Mouse (Mus musculus) embryonic facial prominence, embryonic 11.5 days (tissue): ENCODE results near the gene Gm13277. TPM values are rescaled to one million over a fixed set of nuclear protein-coding genes. Genes with fewer than 3 reads are reported as not detected.
"Not testable (repeated sequence)": the region's sequence is repeated elsewhere in the genome, so short reads cannot be mapped to it uniquely, and the experiment has no call there.

Source experiments
- ATAC-seq: fragments of 200-750 bp; cut with Nextera tagmentation; replicated peaks from 2 replicates; pipeline ENCODE4 v1.8.0; 2017; ENCODE audit warnings: low read depth; ENCODE audit not compliant: insufficient number of reproducible peaks, low FRiP score, low TSS enrichment
- DNase-seq: peaks from one replicate; pipeline ENCODE4 v3.0.0-alpha.2; 2015; ENCODE audit warnings: low spot score
- H3K27ac ChIP-seq: fragments of 300-500 bp; sonication (generic); replicated peaks from 2 replicates; pipeline ENCODE4 v1.5.1; 2014; ENCODE audit warnings: mild to moderate bottlenecking, low read depth, low read length, control low read depth
- H3K27me3 ChIP-seq: fragments of 300-500 bp; sonication (generic); 2 replicates; pipeline ENCODE4 v1.6.1; 2014; ENCODE audit warnings: mild to moderate bottlenecking, low read length, moderate library complexity, mixed read lengths; ENCODE audit not compliant: control insufficient read depth, insufficient read depth
- H3K36me3 ChIP-seq: fragments of 300-500 bp; sonication (generic); replicated peaks from 2 replicates; pipeline ENCODE4 v1.6.1; 2014; ENCODE audit warnings: low read depth, mild to moderate bottlenecking, low read length, moderate library complexity, mixed read lengths; ENCODE audit not compliant: control insufficient read depth, insufficient read depth
- H3K4me1 ChIP-seq: fragments of 300-500 bp; sonication (generic); 2 replicates; pipeline ENCODE4 v1.6.1; 2014; ENCODE audit warnings: low read length, mixed read lengths; ENCODE audit not compliant: control insufficient read depth, insufficient read depth
- H3K4me2 ChIP-seq: fragments of 300-500 bp; sonication (generic); 2 replicates; pipeline ENCODE4 v1.6.1; 2014; ENCODE audit warnings: low read depth, mild to moderate bottlenecking, control low read depth, low read length, moderate library complexity
- H3K4me3 ChIP-seq: fragments of 300-500 bp; sonication (generic); 2 replicates; pipeline ENCODE4 v1.5.1; 2014; ENCODE audit warnings: low read depth, low read length, control low read depth
- H3K9ac ChIP-seq: fragments of 300-500 bp; sonication (generic); replicated peaks from 2 replicates; pipeline ENCODE4 v1.6.1; 2014; ENCODE audit warnings: mild to moderate bottlenecking, control low read depth, low read length
- H3K9me3 ChIP-seq: fragments of 300-500 bp; sonication (generic); replicated peaks from 2 replicates; pipeline ENCODE4 v1.6.1; 2016; ENCODE audit warnings: mild to moderate bottlenecking, low read length, inconsistent platforms, mixed read lengths; ENCODE audit not compliant: control insufficient read depth
- WGBS: fragments of 180-500 bp; shearing (Covaris S2); extraction: QIAGEN DNeasy Blood & Tissue Kit; methylation state at CpG from one replicate; pipeline ENCODE4 v1.1.7; 2014; 5-methylcytosine and 5-hydroxymethylcytosine counted together
- polyA plus RNA-seq: library from polyadenylated mRNA; unstranded; fragments of >200 nt; fragmentation: Nextera tagmentation; extraction: Ambion mirVana; gene quantifications from 2 replicates; pipeline ENCODE4 v1.2.1, GENCODE M21; 2014

Gene Gm13277
- polyA plus RNA-seq, 1 experiment from 2014 or later: not detected

- 87% methylated on average over 1 of the region's 1 CpGs for WGBS
- Histone ChIP-seq H3K9me3 (no peaks in the 10 kb centered on the region), H3K36me3 (no peaks in the 10 kb centered on the region), H3K4me3 (no peak within 1 kb of the TSS), H3K9ac (no peak within 1 kb of the TSS), H3K4me1 (no peaks in the 10 kb centered on the region), H3K27ac (no peak within 1 kb of the TSS), H3K4me2 (no peak within 1 kb of the TSS), H3K27me3 (no peaks in the 10 kb centered on the region)
- no peak for DNase-seq
- no peak for ATAC-seq
Observed at GRCm38 (mm10) chr4:88819659-88820058, 31.2 kb downstream of the Gm13277 start, which contains the start of gene Ifna11. Gene Ifna11 (plus strand): TSS chr4:88819959.

GRCm38 (mm10) chr4:88822995-88823394, 34.6 kb downstream of the Gm13277 start:
- no peak overlapping the region for H3K27ac ChIP-seq
- DNase-seq: peak; percentile 39
- no peaks in the 10 kb centered on the region for H3K27me3 ChIP-seq

GRCm38 (mm10) chr4:88827116-88827515, 38.7 kb downstream of the Gm13277 start, which contains the start of gene Ifna6:
Gene Ifna6 (plus strand): TSS chr4:88827416.
- H3K9me3 ChIP-seq, H3K27me3 ChIP-seq, H3K36me3 ChIP-seq, H3K4me2 ChIP-seq, H3K9ac ChIP-seq, DNase-seq, H3K4me1 ChIP-seq, H3K4me3 ChIP-seq, H3K27ac ChIP-seq, ATAC-seq: not testable (repeated sequence)

More at GRCm38 (mm10) chr4:88822995-88823394, 34.6 kb downstream of the Gm13277 start:
- H3K4me1 ChIP-seq: no peaks in the 10 kb centered on the region
- WGBS: 24% methylated on average over 4 of the region's 4 CpGs
- H3K9me3 ChIP-seq: no peaks in the 10 kb centered on the region
- ATAC-seq: no peak
- no peak overlapping the region for H3K4me2 ChIP-seq
- no peaks in the 10 kb centered on the region for H3K36me3 ChIP-seq
- H3K9ac ChIP-seq: no peak overlapping the region
- H3K4me3 ChIP-seq: no peak overlapping the region

- Histone ChIP-seq H3K9me3 (no peaks in the 10 kb centered on the region), H3K36me3 (no peaks in the 10 kb centered on the region), H3K27me3 (no peaks in the 10 kb centered on the region), H3K4me2 (no peak overlapping the region), H3K9ac (no peak overlapping the region), H3K4me3 (no peak overlapping the region), H3K27ac (no peak overlapping the region), H3K4me1 (no peaks in the 10 kb centered on the region)
- WGBS: 30% methylated on average over 4 of the region's 4 CpGs
- peak; percentile 59 for DNase-seq
- ATAC-seq: no peak
Observed at GRCm38 (mm10) chr4:88830523-88830922, 42.1 kb downstream of the Gm13277 start.

- not testable (repeated sequence) for H3K27ac ChIP-seq, DNase-seq, H3K27me3 ChIP-seq, H3K4me2 ChIP-seq, H3K9ac ChIP-seq, H3K4me1 ChIP-seq, ATAC-seq, H3K4me3 ChIP-seq, H3K9me3 ChIP-seq, H3K36me3 ChIP-seq
- 80% methylated on average over 1 of the region's 1 CpGs for WGBS
Observed at GRCm38 (mm10) chr4:88835225-88835624, 46.8 kb downstream of the Gm13277 start, which contains the start of gene Ifna5. Gene Ifna5 (plus strand): TSS chr4:88835525.

Other genes with a start within 250 kb of the Gm13277 start
- not detected in 2 replicates for gene Ifna15, start 230.4 kb upstream of the Gm13277 start, polyA plus RNA-seq
- not detected in 2 replicates for gene Ifna14, start 216.8 kb upstream of the Gm13277 start, polyA plus RNA-seq
- not detected in 2 replicates for gene Ifna9, start 196.2 kb upstream of the Gm13277 start, polyA plus RNA-seq
- gene Ifna12, start 185.3 kb upstream of the Gm13277 start, polyA plus RNA-seq: not detected in 2 replicates
- gene C87499, start 154.2 kb upstream of the Gm13277 start, polyA plus RNA-seq: not detected in 2 replicates
- gene Ifna13, start 144.2 kb upstream of the Gm13277 start, polyA plus RNA-seq: 0.26 TPM in 1 of 2 replicates, not detected in the other
- gene Ifna16, start 111.7 kb upstream of the Gm13277 start, polyA plus RNA-seq: not detected in 2 replicates
- not detected in 2 replicates for gene Ifna2, start 104.7 kb upstream of the Gm13277 start, polyA plus RNA-seq
- not detected in 2 replicates for gene Ifnab, start 97.3 kb upstream of the Gm13277 start, polyA plus RNA-seq
- 1.6 and 1.7 TPM in 2 replicates for gene Gm26566, start 66.8 kb upstream of the Gm13277 start, polyA plus RNA-seq
- gene Klhl9, start 66.2 kb upstream of the Gm13277 start, polyA plus RNA-seq: 162 and 180 TPM in 2 replicates
- not detected in 2 replicates for gene Gm13271, start 33.8 kb upstream of the Gm13277 start, polyA plus RNA-seq
- 0.20 and 0.28 TPM in 2 replicates for gene Gm13283, start 28.5 kb upstream of the Gm13277 start, polyA plus RNA-seq
- 0.22 TPM in 1 of 2 replicates, not detected in the other for gene Gm13290, start 14.8 kb upstream of the Gm13277 start, polyA plus RNA-seq
- gene Gm13289, start 11.7 kb upstream of the Gm13277 start, polyA plus RNA-seq: not detected in 2 replicates
- not detected in 2 replicates for gene Gm13272, start 8.8 kb upstream of the Gm13277 start, polyA plus RNA-seq
- 0.28 TPM in 1 of 2 replicates, not detected in the other for gene Ifnz, start 6.5 kb upstream of the Gm13277 start, polyA plus RNA-seq
- gene Gm13276, start 2.9 kb upstream of the Gm13277 start, polyA plus RNA-seq: not detected in 2 replicates
- gene Gm13278, start 2.9 kb downstream of the Gm13277 start, polyA plus RNA-seq: not detected in 2 replicates
- gene Gm13275, start 5.9 kb downstream of the Gm13277 start, polyA plus RNA-seq: not detected in 2 replicates
- gene Gm13279, start 8.8 kb downstream of the Gm13277 start, polyA plus RNA-seq: not detected in 2 replicates
- gene Gm13285, start 11.0 kb downstream of the Gm13277 start, polyA plus RNA-seq: 0.86 and 1.2 TPM in 2 replicates
- not detected in 2 replicates for gene Gm13287, start 14.6 kb downstream of the Gm13277 start, polyA plus RNA-seq
- not detected in 2 replicates for gene Gm13288, start 16.9 kb downstream of the Gm13277 start, polyA plus RNA-seq
- gene Ifna7, start 27.6 kb downstream of the Gm13277 start, polyA plus RNA-seq: not detected in 2 replicates
- gene Ifna11, start 31.3 kb downstream of the Gm13277 start, polyA plus RNA-seq: not detected in 2 replicates
- not detected in 2 replicates for gene Ifna6, start 38.8 kb downstream of the Gm13277 start, polyA plus RNA-seq
- not detected in 2 replicates for gene Ifna5, start 46.9 kb downstream of the Gm13277 start, polyA plus RNA-seq
- gene Ifna4, start 53.2 kb downstream of the Gm13277 start, polyA plus RNA-seq: not detected in 2 replicates
- not detected in 2 replicates for gene Ifna1, start 61.5 kb downstream of the Gm13277 start, polyA plus RNA-seq
- not detected in 2 replicates for gene Ifne, start 91.6 kb downstream of the Gm13277 start, polyA plus RNA-seq